ENCODE assay signal across 7 mouse cellular contexts in genomic region chr3:83055281-83056038, GRCm38 (mm10). TPM values are rescaled to one million over a fixed set of nuclear protein-coding genes. Genes with fewer than 3 reads are reported as not detected.
DNase-seq lines count a peak whose midpoint lies in the region; ATAC-seq lines count a peak whose summit lies in the region.

Gene Plrg1 (plus strand): TSS chr3:83055522.

- intact Hi-C loops in left cerebral cortex, postnatal 36 days (cut with DNase I), result loop anchor here (10.0 kb wide), 2 partner anchors 181 to 1021 kb away; partner anchors contain the start of gene Rbm46

- no peaks in the 10 kb centered on the region for H3K27me3 ChIP-seq in intestine, embryonic 16.5 days (replicated peaks; ENCODE audit: control insufficient read depth, insufficient read depth, low read length)
- no peaks in the 10 kb centered on the region for H3K27me3 ChIP-seq in midbrain, embryonic 11.5 days (ENCODE audit: control insufficient read depth, insufficient read depth, low read length)

- H3K9me3 ChIP-seq in intestine, embryonic 16.5 days (ENCODE audit: control insufficient read depth, low read length), result no peaks in the 10 kb centered on the region
- H3K9me3 ChIP-seq in midbrain, embryonic 11.5 days (ENCODE audit: control insufficient read depth, low read length), result no peaks in the 10 kb centered on the region

- H3K4me2 ChIP-seq in intestine, embryonic 16.5 days (ENCODE audit: low read depth, low read length), result peak within 1 kb of the TSS; percentile 84
- peak within 1 kb of the TSS; percentile 82 for H3K4me2 ChIP-seq in midbrain, embryonic 11.5 days

- peak within 1 kb of the TSS; percentile 85 for H3K9ac ChIP-seq in intestine, embryonic 16.5 days (ENCODE audit: low read depth, low read length)
- H3K9ac ChIP-seq in midbrain, embryonic 11.5 days (ENCODE audit: low read length), result peak within 1 kb of the TSS; percentile 72

- peak within 1 kb of the TSS; percentile 74 for H3K27ac ChIP-seq in intestine, embryonic 16.5 days (ENCODE audit: low read length)
- H3K27ac ChIP-seq in midbrain, embryonic 11.5 days (ENCODE audit: low read depth, low read length), result no peak within 1 kb of the TSS

- under 1% methylated on average over 61 of the region's 61 CpGs for WGBS in intestine, embryonic 16.5 days
- WGBS in midbrain, embryonic 11.5 days, result under 1% methylated on average over 61 of the region's 61 CpGs

- peak; percentile 98 for DNase-seq in adrenal gland, adult 8-10 months
- DNase-seq in embryo, embryonic 9.5 days (ENCODE audit: extremely low spot score), result peak; percentile 98
- DNase-seq in gastrocnemius, postnatal 4 days (ENCODE audit: low spot score in 2 of 2), result peak; percentile 100
- DNase-seq in left cerebral cortex, postnatal 36 days (ENCODE audit: low spot score in 2 of 2), result peak; percentile 98
- peak; percentile 100 for DNase-seq in midbrain, embryonic 11.5 days (ENCODE audit: low spot score, missing footprints)
- DNase-seq in skeletal muscle tissue, adult 2 months (ENCODE audit: low read depth, low spot score), result peak; percentile 96

- H3K36me3 ChIP-seq in intestine, embryonic 16.5 days (ENCODE audit: control insufficient read depth, insufficient read depth, low read length), result 0 out of 2 replicates have a peak, but pooled peaks cover 4% of the 10 kb centered on the region
- H3K36me3 ChIP-seq in midbrain, embryonic 11.5 days (ENCODE audit: control insufficient read depth, insufficient read depth, low read length), result peaks cover 9% of the 10 kb centered on the region

- ATAC-seq in intestine, embryonic 16.5 days, result peak; percentile 99
- ATAC-seq in midbrain, embryonic 11.5 days (ENCODE audit: low FRiP score), result peak; percentile 99

- peak within 1 kb of the TSS; percentile 88 for H3K4me3 ChIP-seq in intestine, embryonic 16.5 days (ENCODE audit: low read length)
- peak within 1 kb of the TSS; percentile 70 for H3K4me3 ChIP-seq in midbrain, embryonic 11.5 days (ENCODE audit: low read depth, low read length)

- H3K4me1 ChIP-seq in intestine, embryonic 16.5 days (ENCODE audit: control insufficient read depth, insufficient read depth, low read length), result peaks cover 8% of the 10 kb centered on the region; the same call in 1 of the 2 replicates
- H3K4me1 ChIP-seq in midbrain, embryonic 11.5 days (ENCODE audit: control insufficient read depth, insufficient read depth, low read length), result peaks cover 6% of the 10 kb centered on the region

RNA-seq across cellular contexts. Expression of gene Plrg1, which starts in this region (rescaled TPM):
- 10 to 100 TPM; 46.5 to 54.5 (median 49.4) TPM for total RNA-seq in adrenal gland, adult 8-10 months (2022)
- 10 to 100 TPM; 40.6 to 45.7 TPM for total RNA-seq in gastrocnemius, postnatal 4 days (2021)
- 81.0 and 87.1 TPM in 2 replicates for polyA plus RNA-seq in intestine, embryonic 16.5 days (2015; fragmentation: Nextera tagmentation; extraction: Ambion mirVana)
- total RNA-seq in left cerebral cortex, postnatal 36 days (2021), result 10 to 100 TPM; 39.4 to 39.7 TPM
- 142 and 144 TPM in 2 replicates for polyA plus RNA-seq in midbrain, embryonic 11.5 days (2014; fragmentation: Nextera tagmentation; extraction: Ambion mirVana)
